Mouse (Mus musculus) urinary bladder, postnatal 14 days (tissue): ENCODE results near the gene Vti1a.

Experiments
- DNase-seq: peaks from one replicate; pipeline ENCODE4 v3.0.0; 2021; ENCODE audit warnings: low spot score

Vti1a gene

DNA sequence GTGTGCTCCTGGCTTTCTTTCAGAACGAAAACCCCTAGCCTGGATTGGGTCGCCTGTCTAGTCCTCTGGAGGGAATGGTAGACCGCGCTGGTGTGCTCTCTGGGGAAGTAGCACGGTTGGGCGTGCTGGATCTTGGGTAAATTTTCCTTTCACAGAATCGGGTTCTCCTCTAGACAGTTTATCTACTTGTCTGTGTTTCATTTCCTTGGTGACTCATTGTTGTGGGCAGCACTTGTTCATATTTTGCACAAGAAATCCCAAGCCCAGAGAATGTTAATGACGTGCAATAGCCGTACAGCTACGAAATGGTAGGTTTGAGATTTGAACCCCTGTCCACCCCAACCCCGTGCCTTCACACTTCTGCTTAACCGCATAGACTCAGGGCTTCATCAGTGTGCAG is 145.9 kb downstream of the Vti1a start:
- no peak for DNase-seq

DNA sequence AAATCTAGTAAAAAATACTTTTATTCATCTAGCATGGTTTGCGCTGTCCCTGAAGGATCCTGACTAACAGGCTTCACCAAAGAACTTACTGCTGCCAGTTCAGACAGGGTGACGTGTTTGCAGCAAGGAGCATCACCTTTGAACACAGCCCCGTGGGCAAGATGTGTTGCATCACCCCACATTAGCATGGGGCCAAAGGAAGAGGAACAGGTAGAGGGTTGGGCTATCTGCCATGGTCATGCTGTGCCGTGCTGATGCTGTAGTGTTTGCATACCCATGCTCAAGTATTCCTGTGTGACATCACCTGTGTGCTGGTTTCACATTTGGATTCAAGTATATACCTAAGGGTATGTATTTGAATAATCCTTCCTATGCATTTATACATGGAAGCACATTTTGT is 147.6 kb downstream of the Vti1a start:
- DNase-seq = peak; percentile 21

DNA sequence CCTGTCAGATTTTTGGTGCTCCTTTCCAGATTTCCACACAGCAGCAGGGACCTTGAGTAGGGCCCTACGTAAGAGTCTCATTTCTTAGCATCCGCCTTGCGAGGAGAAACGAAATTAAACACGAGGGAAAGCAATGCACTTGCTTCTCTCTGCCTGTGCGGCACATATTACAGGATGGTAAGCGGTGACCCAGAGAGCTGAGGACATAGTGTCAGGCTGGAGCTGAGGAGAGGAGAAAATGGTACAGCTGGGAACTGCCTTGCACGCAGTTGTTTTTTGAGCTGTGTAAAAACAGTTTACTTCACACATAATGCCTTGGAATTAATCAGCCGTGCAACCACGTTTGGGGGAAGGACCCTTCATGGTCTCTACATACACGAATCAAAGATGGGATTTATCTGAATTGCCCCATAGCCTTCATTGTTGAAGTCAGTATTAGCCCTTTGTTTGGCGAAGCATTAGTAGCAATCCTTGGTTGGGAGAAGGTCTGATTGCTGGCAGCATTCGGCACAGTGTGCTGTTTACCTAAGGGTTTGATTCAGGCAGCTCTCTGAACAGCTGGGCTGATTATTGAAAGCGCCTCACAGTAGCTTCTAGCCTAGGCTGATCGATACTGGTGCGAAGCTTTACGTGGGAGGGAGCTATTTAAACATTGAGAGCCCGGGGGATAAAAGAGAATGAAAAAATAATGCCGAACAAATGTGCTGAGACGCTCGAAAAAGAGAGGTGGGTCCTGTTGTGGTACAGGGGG is 153.4 kb downstream of the Vti1a start:
- no peak for DNase-seq

DNA sequence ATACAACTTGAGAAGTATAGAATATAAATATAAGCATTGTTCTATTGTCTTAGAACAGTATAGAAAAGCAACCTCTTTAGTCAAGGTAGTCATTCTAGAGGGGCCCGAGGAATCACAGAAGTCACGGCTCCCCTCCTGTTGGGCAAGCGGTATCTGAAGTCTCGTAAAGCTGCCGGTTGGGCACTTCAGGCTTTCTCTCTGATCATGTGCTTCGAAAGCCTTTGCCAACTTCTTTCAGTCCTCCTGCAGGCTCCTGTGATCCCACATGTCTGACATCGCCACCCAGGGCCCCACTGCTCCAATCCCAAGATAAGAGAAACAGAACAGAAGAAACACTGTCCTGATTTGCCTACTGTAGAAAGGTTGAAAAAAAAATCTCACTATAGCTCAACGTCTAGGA is 156.5 kb downstream of the Vti1a start:
- DNase-seq = no peak

DNA sequence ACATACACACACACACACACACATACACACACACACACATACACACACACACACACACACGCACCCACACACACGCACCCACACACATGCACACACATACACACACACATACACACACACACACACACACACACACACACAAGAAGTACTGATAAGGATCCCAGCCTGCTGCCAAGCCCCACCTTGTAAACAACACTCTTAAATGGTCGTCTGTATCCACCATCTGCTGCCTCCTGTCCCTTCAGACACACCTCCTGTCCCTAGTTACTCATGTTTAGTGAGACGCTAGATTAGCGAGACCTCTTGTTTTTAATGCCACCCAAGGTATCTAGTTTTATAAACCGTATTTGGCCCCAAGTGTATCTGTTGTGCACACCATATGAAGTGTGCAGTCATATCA is 158.1 kb downstream of the Vti1a start:
- no peak for DNase-seq

DNA sequence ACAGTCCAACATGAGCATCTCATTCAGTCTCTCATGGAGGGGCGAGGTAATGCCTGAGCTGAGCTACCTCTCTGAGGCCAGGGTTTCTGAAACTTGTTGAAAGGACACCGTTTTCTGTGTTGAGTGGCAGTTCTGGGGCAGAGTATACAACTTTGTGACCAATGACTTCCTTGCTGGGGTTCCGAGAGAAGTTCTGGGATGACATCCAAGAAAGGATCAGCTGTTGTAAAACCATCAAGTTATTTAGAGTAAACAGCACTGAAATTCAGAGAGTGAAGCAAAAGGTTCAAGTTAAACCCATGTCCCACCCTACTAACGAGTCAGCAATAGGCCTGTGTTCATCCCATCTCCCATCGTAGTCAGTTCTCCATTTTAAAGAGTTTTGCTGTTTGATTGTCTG is 164.4 kb downstream of the Vti1a start:
- DNase-seq = no peak

- DNase-seq = no peak
Observed at GRCm38 (mm10) chr19:55481308-55481707, 165.2 kb downstream of the Vti1a start.

GRCm38 (mm10) chr19:55483526-55483925 is 167.4 kb downstream of the Vti1a start:
- no peak for DNase-seq

GRCm38 (mm10) chr19:55484559-55484958 is 168.5 kb downstream of the Vti1a start:
- DNase-seq = no peak

DNA sequence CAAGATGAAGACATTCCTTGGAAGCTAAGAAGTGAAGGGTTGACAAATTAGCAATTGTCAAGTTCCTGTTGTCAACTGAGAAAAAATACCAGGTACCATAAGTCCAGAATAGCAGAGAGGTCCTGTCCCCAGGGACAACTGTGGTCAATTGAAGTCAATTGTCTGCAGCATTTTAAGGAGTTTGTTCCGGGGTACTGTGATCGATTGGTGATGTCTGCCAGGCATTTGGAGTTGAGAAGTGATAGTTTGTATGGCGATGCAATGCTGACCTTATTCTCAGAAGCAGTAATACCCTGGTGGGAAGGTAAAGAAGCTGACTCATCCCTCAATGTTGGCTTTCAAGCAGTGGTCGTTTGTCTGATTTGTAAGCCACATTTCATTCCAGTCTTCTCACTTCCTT is 170.4 kb downstream of the Vti1a start:
- DNase-seq = no peak

GRCm38 (mm10) chr19:55491126-55492076 is 175.3 kb downstream of the Vti1a start:
- no peak for DNase-seq

GRCm38 (mm10) chr19:55496333-55496732 is 180.2 kb downstream of the Vti1a start:
- DNase-seq = no peak

DNA sequence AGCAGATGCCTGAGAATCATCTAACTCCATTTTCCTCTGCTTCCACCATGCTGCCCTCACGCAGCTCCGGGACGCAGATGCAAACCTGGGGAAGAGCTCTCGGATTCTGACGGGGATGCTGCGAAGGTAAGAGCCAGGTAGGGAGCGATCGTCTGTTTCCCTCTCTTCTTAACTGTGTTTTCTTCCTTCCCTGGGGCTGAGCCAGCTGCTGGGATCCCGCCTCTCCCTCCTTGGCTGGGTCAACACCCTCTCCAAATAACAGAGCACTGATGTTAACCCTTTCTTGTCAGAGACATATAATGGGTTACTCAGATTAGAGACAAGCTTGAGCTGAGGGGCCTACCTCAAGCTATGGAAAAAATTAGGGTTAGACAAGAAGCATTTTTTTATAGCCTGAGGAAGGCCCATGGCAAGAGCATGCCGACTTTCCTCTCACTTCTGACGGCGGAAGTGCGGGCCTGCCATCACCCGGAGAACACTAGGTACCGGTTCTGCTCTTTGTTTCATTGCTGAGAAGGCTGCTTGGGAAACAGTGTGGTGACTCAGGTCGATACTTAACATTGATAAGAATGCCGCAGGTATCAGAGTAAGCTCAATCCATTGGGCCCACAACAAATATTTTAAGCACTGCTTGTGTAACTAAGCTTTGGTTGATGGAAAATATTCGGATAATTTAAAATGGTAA is 183.2 kb downstream of the Vti1a start:
- no peak for DNase-seq

DNA sequence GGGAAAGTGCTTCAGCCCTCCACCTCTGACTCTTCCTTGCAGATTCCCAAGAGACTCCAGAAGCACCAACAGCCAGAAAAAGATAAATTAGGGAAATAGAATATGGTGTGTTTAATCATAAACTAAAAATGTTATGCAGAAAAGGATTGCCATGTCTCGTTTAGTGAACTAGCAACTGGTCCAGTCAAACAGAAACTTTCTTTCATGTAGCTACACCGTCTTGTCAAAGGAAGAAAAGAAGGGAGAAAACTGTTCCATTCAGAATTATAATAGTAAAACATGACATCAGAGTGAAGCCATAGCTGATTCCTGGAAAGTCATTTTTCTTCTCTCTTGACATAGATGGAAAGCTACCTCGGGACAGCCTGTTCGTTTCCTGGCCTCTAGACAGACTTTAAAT is 185.9 kb downstream of the Vti1a start:
- DNase-seq = no peak

- DNase-seq = no peak
Observed at GRCm38 (mm10) chr19:55503771-55504170, 187.7 kb downstream of the Vti1a start.

DNA sequence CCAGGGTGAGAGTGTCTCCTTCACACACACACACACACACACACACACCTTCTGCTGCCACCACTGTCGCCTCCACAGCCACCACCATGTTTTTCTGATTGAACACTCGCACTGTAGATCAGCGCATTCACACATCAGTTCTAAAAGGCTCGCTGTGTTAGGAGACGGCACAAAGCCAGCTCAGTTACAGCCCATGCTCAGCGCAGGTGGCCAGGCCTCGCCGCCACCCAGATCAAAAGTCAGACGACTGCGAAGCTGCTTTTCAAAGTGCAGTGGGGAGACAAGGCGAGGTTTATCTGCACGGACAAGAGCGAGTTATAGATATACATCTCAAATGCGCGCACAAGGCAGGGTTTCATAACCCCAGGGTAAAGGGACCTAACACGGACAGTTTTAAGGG is 191.7 kb downstream of the Vti1a start:
- no peak for DNase-seq

GRCm38 (mm10) chr19:55508239-55508638 is 192.1 kb downstream of the Vti1a start:
- no peak for DNase-seq

DNA sequence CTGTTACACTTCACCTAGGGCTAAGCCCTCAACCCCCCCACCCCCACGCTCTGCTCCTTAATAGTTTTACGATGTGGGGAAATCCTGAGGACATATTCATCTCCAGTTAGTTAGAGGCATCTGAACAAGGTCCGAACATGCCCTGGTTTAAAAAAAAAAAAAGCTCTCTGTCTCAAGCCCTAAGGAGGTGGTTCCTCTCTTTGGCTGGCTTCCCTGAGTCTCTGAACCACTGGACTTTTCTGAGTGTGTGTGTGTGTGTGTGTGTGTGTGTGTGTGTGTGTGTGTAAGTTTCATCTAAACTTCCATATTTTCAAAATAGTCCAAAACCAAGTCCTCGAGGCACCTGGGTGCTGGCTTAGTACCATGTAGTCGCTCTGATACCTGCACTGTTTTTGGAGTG is 192.9 kb downstream of the Vti1a start:
- DNase-seq = no peak

GRCm38 (mm10) chr19:55509618-55510017 is 193.5 kb downstream of the Vti1a start:
- DNase-seq = no peak

GRCm38 (mm10) chr19:55513941-55514340 is 197.8 kb downstream of the Vti1a start:
- no peak for DNase-seq

DNA sequence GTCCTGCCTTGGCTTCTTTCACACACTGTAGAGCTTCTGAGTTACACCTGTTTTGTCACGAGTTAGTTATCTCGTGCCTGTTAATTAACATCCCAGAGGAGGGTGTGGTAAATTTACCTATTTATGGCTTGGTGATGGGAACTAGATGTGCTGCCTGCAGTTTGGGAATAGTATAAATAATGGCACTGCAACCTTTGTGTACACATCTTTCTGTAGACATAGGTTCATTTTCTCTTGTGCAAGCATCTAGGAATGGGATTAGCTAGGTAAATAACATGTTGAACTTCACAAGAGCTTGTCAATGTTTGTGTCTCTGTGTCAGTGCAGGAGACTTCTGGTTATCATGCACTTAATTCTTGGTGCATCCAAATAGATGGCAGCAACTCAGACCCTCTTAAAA is 204.1 kb downstream of the Vti1a start:
- no peak for DNase-seq

GRCm38 (mm10) chr19:55523340-55523739 is 207.2 kb downstream of the Vti1a start:
- no peak for DNase-seq

GRCm38 (mm10) chr19:55524385-55524784 is 208.3 kb downstream of the Vti1a start:
- no peak for DNase-seq
